Mouse (Mus musculus) MEL (cell line): ENCODE results near the gene Dock10. TPM values are rescaled to one million over a fixed set of nuclear protein-coding genes. Genes with fewer than 3 reads are reported as not detected.

ENCODE experiments used
- DNase-seq: peaks from one replicate; pipeline ENCODE4 v3.0.0; 2011; ENCODE audit warnings: low read depth, low spot score
- H3K27ac ChIP-seq: 2 replicates; pipeline ENCODE4 v1.5.1; 2012; ENCODE audit warnings: low read depth, mild to moderate bottlenecking, control low read depth, low read length, moderate library complexity; ENCODE audit not compliant: control insufficient read depth
- H3K27me3 ChIP-seq, 2 experiments: fragments of 150-350 bp in 1 of 2; sonication (generic) in 1 of 2; 2 replicates each; pipeline ENCODE4 v1.6.1; 2012; ENCODE audit warnings: low read length in 2 of 2, mild to moderate bottlenecking in 2 of 2, improper control_type of control experiment in 1 of 2, moderate library complexity in 1 of 2; ENCODE audit not compliant: insufficient read depth in 2 of 2, control insufficient read depth in 1 of 2
- H3K36me3 ChIP-seq, 2 experiments: 2 replicates each; pipeline ENCODE4 v1.6.1; 2012 to 2014; ENCODE audit warnings: low read length in 2 of 2, improper control_type of control experiment in 1 of 2, inconsistent platforms in 1 of 2, mild to moderate bottlenecking in 1 of 2; ENCODE audit not compliant: insufficient read depth in 2 of 2, control insufficient read depth in 1 of 2
- H3K4me1 ChIP-seq, 2 experiments: fragments of 150-350 bp in 1 of 2; sonication (generic) in 1 of 2; 2 replicates each; pipeline ENCODE4 v1.6.1; 2012; ENCODE audit warnings: low read length in 2 of 2, improper control_type of control experiment in 1 of 2, mild to moderate bottlenecking in 1 of 2; ENCODE audit not compliant: insufficient read depth in 2 of 2, control insufficient read depth in 1 of 2
- H3K4me3 ChIP-seq, 2 experiments: fragments of 150-350 bp in 1 of 2; sonication (generic) in 1 of 2; 2 replicates each; pipeline ENCODE4 v1.5.1; 2012; ENCODE audit warnings: low read depth in 2 of 2, low read length in 2 of 2, mild to moderate bottlenecking in 2 of 2, moderate library complexity in 2 of 2, control low read depth in 1 of 2, improper control_type of control experiment in 1 of 2; ENCODE audit not compliant: control insufficient read depth in 1 of 2, insufficient read depth in 1 of 2
- H3K79me2 ChIP-seq: 2 replicates; pipeline ENCODE4 v1.6.1; 2012; ENCODE audit warnings: mild to moderate bottlenecking, low read length, moderate library complexity; ENCODE audit not compliant: control insufficient read depth, poor library complexity, insufficient read depth
- H3K9ac ChIP-seq: 2 replicates; pipeline ENCODE4 v1.6.1; 2012; ENCODE audit warnings: low read depth, mild to moderate bottlenecking, control low read depth, low read length, moderate library complexity; ENCODE audit not compliant: control insufficient read depth, poor library complexity, severe bottlenecking
- H3K9me3 ChIP-seq: fragments of 150-350 bp; sonication (generic); replicated peaks from 2 replicates; pipeline ENCODE4 v1.6.1; 2012; ENCODE audit warnings: mild to moderate bottlenecking, low read length, improper control_type of control experiment, moderate library complexity; ENCODE audit not compliant: insufficient read depth
- BHLHE40 ChIP-seq: IDR thresholded peaks from 2 replicates; pipeline ENCODE4 v1.6.1; 2012; ENCODE audit warnings: low read depth, mild to moderate bottlenecking, inconsistent platforms, low read length, improper control_type of control experiment, borderline replicate concordance
- ELF1 ChIP-seq: IDR thresholded peaks from 2 replicates; pipeline ENCODE4 v1.6.1; 2014; ENCODE audit warnings: low read depth, mild to moderate bottlenecking, inconsistent platforms, low read length, improper control_type of control experiment, moderate library complexity
- EP300 ChIP-seq, 2 experiments: IDR thresholded peaks; 2 replicates each; pipeline ENCODE4 v1.6.1; 2011; ENCODE audit warnings: improper control_type of control experiment in 2 of 2, low read length in 2 of 2, low read depth in 1 of 2, mild to moderate bottlenecking in 1 of 2
- ETS1 ChIP-seq: IDR thresholded peaks from 2 replicates; pipeline ENCODE4 v1.6.1; 2012; ENCODE audit warnings: low read depth, mild to moderate bottlenecking, inconsistent platforms, low read length, improper control_type of control experiment, moderate library complexity
- GABPA ChIP-seq: IDR thresholded peaks from 2 replicates; pipeline ENCODE4 v1.6.1; 2012; ENCODE audit warnings: low read depth, mild to moderate bottlenecking, inconsistent platforms, low read length, improper control_type of control experiment, moderate library complexity
- GATA1 ChIP-seq: IDR thresholded peaks from 2 replicates; pipeline ENCODE4 v1.6.1; 2011; ENCODE audit warnings: low read depth, low read length, improper control_type of control experiment
- JUND ChIP-seq: IDR thresholded peaks from 2 replicates; pipeline ENCODE4 v1.6.1; 2011; ENCODE audit warnings: low read depth, mild to moderate bottlenecking, improper control_type of control experiment, low read length
- KAT2A ChIP-seq: conservative IDR thresholded peaks from 2 replicates; pipeline ENCODE4 v1.6.1; 2012; ENCODE audit warnings: low read depth, low read length, improper control_type of control experiment, inconsistent platforms
- MAFK ChIP-seq: IDR thresholded peaks from 2 replicates; pipeline ENCODE4 v1.6.1; 2011; ENCODE audit warnings: low read depth, mild to moderate bottlenecking, low read length, improper control_type of control experiment, borderline replicate concordance
- MAX ChIP-seq: IDR thresholded peaks from 2 replicates; pipeline ENCODE4 v1.6.1; 2011; ENCODE audit warnings: low read length, improper control_type of control experiment
- MAZ ChIP-seq: IDR thresholded peaks from 2 replicates; pipeline ENCODE4 v1.6.1; 2012; ENCODE audit warnings: low read depth, mild to moderate bottlenecking, inconsistent platforms, low read length, improper control_type of control experiment
- MEF2A ChIP-seq: IDR thresholded peaks from 2 replicates; pipeline ENCODE4 v1.6.1; 2014; ENCODE audit warnings: low read depth, mild to moderate bottlenecking, inconsistent platforms, low read length, improper control_type of control experiment; ENCODE audit not compliant: poor library complexity, insufficient replicate concordance, severe bottlenecking; ENCODE audit errors: extremely low read depth
- MXI1 ChIP-seq: IDR thresholded peaks from 2 replicates; pipeline ENCODE4 v1.6.1; 2011; ENCODE audit warnings: mild to moderate bottlenecking, low read depth, low read length, improper control_type of control experiment
- MYB ChIP-seq: IDR thresholded peaks from 2 replicates; pipeline ENCODE4 v1.6.1; 2011; ENCODE audit warnings: mild to moderate bottlenecking, low read depth, low read length, improper control_type of control experiment
- POLR2A ChIP-seq, 2 experiments: IDR thresholded peaks; 2 replicates each; pipeline ENCODE4 v1.6.1; 2011 to 2012; ENCODE audit warnings: low read length in 2 of 2, mild to moderate bottlenecking in 2 of 2, control low read depth in 1 of 2, improper control_type of control experiment in 1 of 2, low read depth in 1 of 2, moderate library complexity in 1 of 2; ENCODE audit not compliant: control insufficient read depth in 1 of 2, insufficient read depth in 1 of 2, poor library complexity in 1 of 2
- RAD21 ChIP-seq: IDR thresholded peaks from 2 replicates; pipeline ENCODE4 v1.6.1; 2011; ENCODE audit warnings: mild to moderate bottlenecking, low read depth, low read length, improper control_type of control experiment
- SIN3A ChIP-seq: IDR thresholded peaks from 2 replicates; pipeline ENCODE4 v1.6.1; 2012; ENCODE audit warnings: low read length, improper control_type of control experiment, inconsistent platforms
- SMC3 ChIP-seq: IDR thresholded peaks from 2 replicates; pipeline ENCODE4 v1.6.1; 2011; ENCODE audit warnings: low read depth, low read length, improper control_type of control experiment
- TAL1 ChIP-seq: IDR thresholded peaks from 2 replicates; pipeline ENCODE4 v1.6.1; 2012; ENCODE audit warnings: mild to moderate bottlenecking, inconsistent platforms, low read length, moderate library complexity, mixed read lengths
- TCF12 ChIP-seq: IDR thresholded peaks from 2 replicates; pipeline ENCODE4 v1.6.1; 2014; ENCODE audit warnings: low read depth, mild to moderate bottlenecking, inconsistent platforms, low read length, improper control_type of control experiment, moderate library complexity
- UBTF ChIP-seq: IDR thresholded peaks from 2 replicates; pipeline ENCODE4 v1.6.1; 2012; ENCODE audit warnings: low read depth, mild to moderate bottlenecking, inconsistent platforms, low read length, improper control_type of control experiment, moderate library complexity, borderline replicate concordance; ENCODE audit not compliant: insufficient read depth
- USF1 ChIP-seq: IDR thresholded peaks from 2 replicates; pipeline ENCODE4 v1.6.1; 2014; ENCODE audit warnings: low read depth, mild to moderate bottlenecking, inconsistent platforms, low read length, improper control_type of control experiment, moderate library complexity
- ZKSCAN1 ChIP-seq: IDR thresholded peaks from 2 replicates; pipeline ENCODE4 v1.6.1; 2012; ENCODE audit warnings: low read depth, mild to moderate bottlenecking, inconsistent platforms, low read length, improper control_type of control experiment, moderate library complexity
- ZMIZ1 ChIP-seq: IDR thresholded peaks from 2 replicates; pipeline ENCODE4 v1.6.1; 2012; ENCODE audit warnings: low read depth, mild to moderate bottlenecking, inconsistent platforms, low read length, improper control_type of control experiment, moderate library complexity
- ZNF384 ChIP-seq: IDR thresholded peaks from 2 replicates; pipeline ENCODE4 v1.6.1; 2012; ENCODE audit warnings: low read depth, mild to moderate bottlenecking, inconsistent platforms, low read length, improper control_type of control experiment
- polyA plus RNA-seq, 2 experiments: library from polyadenylated mRNA; stranded (reverse) in 1 of 2; unstranded in 1 of 2; fragments of >175 nt in 1 of 2; fragments of >200 nt in 1 of 2; gene quantifications; 2 replicates each; pipeline versions ENCODE4 v1.2.1 to v1.2.4; 2012; ENCODE audit warnings: low replicate concordance in 2 of 2, low read depth in 1 of 2; ENCODE audit not compliant: insufficient read length in 2 of 2, insufficient read depth in 1 of 2, missing spikeins in 1 of 2
- total RNA-seq: library from RNA; depleted of rRNA; stranded (reverse); fragments of 300-350 nt; gene quantifications from 2 replicates; pipeline ENCODE4 v1.2.3, GENCODE M21; 2012

Dock10 gene
- total and polyA plus RNA-seq, 3 experiments = 11.5 to 74.0 (median 14.3) TPM

GRCm38 (mm10) chr1:80641832-80642231 lies 116.5 kb downstream of the Dock10 start:
- no peak for DNase-seq
- peaks cover 0 to 38% of the 10 kb centered on the region in 2 experiments for H3K36me3 ChIP-seq
- TF ChIP-seq ZNF384 (no peak), TAL1 (no peak), JUND (no peak), RAD21 (no peak), SMC3 (no peak), MAX (no peak), MEF2A (no peak), ETS1 (no peak), MYB (no peak), TCF12 (no peak), EP300 (IDR thresholded peaks at IDR 0.05; ENCODE audit: low read depth in 1 of 2, low read length in 2 of 2) (no peak), GABPA (no peak), UBTF (no peak), USF1 (no peak), KAT2A (no peak), MXI1 (no peak), ZKSCAN1 (no peak)
- no peaks in the 10 kb centered on the region for H3K9me3 ChIP-seq
- no peaks in the 10 kb centered on the region for H3K27me3 ChIP-seq
- H3K27ac ChIP-seq = no peak overlapping the region
- no peaks in the 10 kb centered on the region for H3K79me2 ChIP-seq
- peaks cover 14 to 25% of the 10 kb centered on the region in 2 experiments for H3K4me1 ChIP-seq
- no peak overlapping the region for H3K4me3 ChIP-seq
- no peak overlapping the region for H3K9ac ChIP-seq

- no peak overlapping the region for H3K27ac ChIP-seq
- H3K79me2 ChIP-seq = no peaks in the 10 kb centered on the region
- peaks cover 0 to 38% of the 10 kb centered on the region in 2 experiments for H3K36me3 ChIP-seq
- H3K9ac ChIP-seq = no peak overlapping the region
- no peaks in the 10 kb centered on the region for H3K27me3 ChIP-seq
- TF ChIP-seq ZMIZ1 (no peak), GATA1 (no peak), SIN3A (no peak), MAFK (no peak), MAZ (no peak), JUND (no peak), TCF12 (no peak), KAT2A (no peak), POLR2A (IDR thresholded peaks at IDR 0.05; ENCODE audit: control insufficient read depth in 1 of 2, insufficient read depth in 1 of 2, low read depth in 1 of 2, low read length in 2 of 2, poor library complexity in 1 of 2) (no peak), ELF1 (no peak), BHLHE40 (no peak)
- H3K4me3 ChIP-seq = no peak overlapping the region
- H3K9me3 ChIP-seq = no peaks in the 10 kb centered on the region
- DNase-seq = no peak
- H3K4me1 ChIP-seq = peaks cover 13 to 21% of the 10 kb centered on the region in 2 experiments
Observed at GRCm38 (mm10) chr1:80641288-80641687, 117.0 kb downstream of the Dock10 start.
